Mouse (Mus musculus) G1E (cell line): ENCODE measurements around the gene Smap1. TPM values are rescaled to one million over a fixed set of nuclear protein-coding genes. Genes with fewer than 3 reads are reported as not detected.

Source experiments
- ATAC-seq: 2 replicates; pipeline ENCODE4 v1.8.0; 2016; ENCODE audit warnings: mild to moderate bottlenecking; ENCODE audit not compliant: insufficient number of reproducible peaks, poor library complexity, low FRiP score, severe bottlenecking; ENCODE audit errors: extremely low read depth
- DNase-seq: peaks from one replicate; pipeline ENCODE4 v3.0.0; 2012; ENCODE audit warnings: low spot score
- H3K27me3 ChIP-seq: 2 replicates; pipeline ENCODE4 v1.6.1; 2012; ENCODE audit warnings: mild to moderate bottlenecking, low read length, inconsistent platforms; ENCODE audit not compliant: insufficient read depth
- H3K36me3 ChIP-seq: replicated peaks from 2 replicates; pipeline ENCODE3; 2012; ENCODE audit warnings: mild to moderate bottlenecking, inconsistent platforms
- H3K4me1 ChIP-seq: 2 replicates; pipeline ENCODE4 v1.6.1; 2012; ENCODE audit warnings: low read depth, low read length, inconsistent platforms, mixed read lengths; ENCODE audit not compliant: insufficient read depth
- H3K4me3 ChIP-seq: 2 replicates; pipeline ENCODE4 v1.5.1; 2012; ENCODE audit warnings: low read depth, mild to moderate bottlenecking, inconsistent platforms, low read length, moderate library complexity, mixed read lengths
- H3K9me3 ChIP-seq: replicated peaks from 2 replicates; pipeline ENCODE4 v1.6.1; 2012; ENCODE audit warnings: inconsistent platforms
- CTCF ChIP-seq: IDR thresholded peaks from 2 replicates; pipeline ENCODE4 v1.5.1; 2012; ENCODE audit warnings: low read depth, low read length, inconsistent platforms, mixed read lengths
- GATA1 ChIP-seq: IDR thresholded peaks from 2 replicates; pipeline ENCODE4 v1.6.1; 2012; ENCODE audit warnings: borderline replicate concordance, low read length, inconsistent platforms, mixed read lengths
- GATA2 ChIP-seq: IDR thresholded peaks from 2 replicates; pipeline ENCODE4 v1.6.1; 2012; ENCODE audit warnings: low read depth, low read length, inconsistent platforms, borderline replicate concordance
- POLR2AphosphoS5 ChIP-seq: IDR thresholded peaks from 2 replicates; pipeline ENCODE4 v1.6.1; 2012; ENCODE audit warnings: low read depth, low read length, inconsistent platforms; ENCODE audit not compliant: insufficient replicate concordance
- TAL1 ChIP-seq: conservative IDR thresholded peaks from 2 replicates; pipeline ENCODE4 v1.6.1; 2012; ENCODE audit warnings: low read depth, low read length, inconsistent platforms, mixed read lengths
- polyA plus RNA-seq: library from polyadenylated mRNA; stranded (reverse); fragments of >175 nt; gene quantifications from 2 replicates; pipeline ENCODE4 v1.2.3, GENCODE M21; 2012
- total RNA-seq, 2 experiments: library from RNA; stranded (forward) in 1 of 2; stranded (reverse) in 1 of 2; fragments of 200-1000 nt in 1 of 2; fragments of >200 nt in 1 of 2; fragmentation: Nextera tagmentation in 1 of 2; gene quantifications; 2 replicates each; pipeline ENCODE4 v1.2.3; 2014 to 2017

Smap1 gene
- total and polyA plus RNA-seq, 3 experiments = 34.7 to 382 (median 98.0) TPM

GRCm38 (mm10) chr1:23922530-23922884, 390 bp upstream of the Smap1 start:
- TF ChIP-seq GATA2 (no peak), POLR2AphosphoS5 (no peak), TAL1 (no peak)

GRCm38 (mm10) chr1:23920275-23920674, 1.8 kb downstream of the Smap1 start:
- ATAC-seq = no peak
- TF ChIP-seq GATA2 (no peak), CTCF (no peak), TAL1 (no peak), POLR2AphosphoS5 (no peak), GATA1 (no peak)
- Histone ChIP-seq H3K9me3 (peaks cover 3% of the 10 kb centered on the region; the same call in 1 of the 2 replicates), H3K4me1 (peaks cover 73% of the 10 kb centered on the region), H3K27me3 (no peaks in the 10 kb centered on the region), H3K4me3 (peak overlapping the region; percentile 60; the same call in 1 of the 2 replicates), H3K36me3 (peaks cover 10% of the 10 kb centered on the region)
- peak; percentile 28 for DNase-seq

More at GRCm38 (mm10) chr1:23922530-23922884, 390 bp upstream of the Smap1 start:
- DNase-seq = no peak
- Histone ChIP-seq H3K4me1 (peaks cover 51% of the 10 kb centered on the region), H3K4me3 (peak overlapping the region; percentile 91), H3K36me3 (peaks cover 8% of the 10 kb centered on the region), H3K9me3 (peaks cover 16% of the 10 kb centered on the region), H3K27me3 (no peaks in the 10 kb centered on the region)
- no peak for ATAC-seq

DNA sequence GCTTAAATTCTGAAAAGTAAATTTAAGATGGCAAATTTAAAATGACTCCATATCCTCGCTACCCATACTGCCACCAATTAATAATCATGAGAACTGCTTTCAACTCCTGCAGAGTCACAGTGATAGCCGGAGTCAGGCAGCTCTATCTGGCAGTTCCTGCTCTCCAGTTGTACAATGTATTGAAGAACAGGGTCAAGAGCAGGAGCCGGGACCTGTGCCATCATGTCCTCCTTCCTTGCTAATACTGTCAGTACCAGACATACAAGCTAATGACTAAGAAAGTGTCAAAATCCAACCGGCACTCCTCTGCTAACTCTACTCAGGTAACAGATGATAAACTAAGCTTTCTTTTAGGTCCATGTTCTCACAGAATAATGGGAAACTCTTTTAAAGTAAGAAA, 3.0 kb downstream of the Smap1 start:
- DNase-seq = no peak
- Histone ChIP-seq H3K4me3 (no peak overlapping the region), H3K9me3 (no peaks in the 10 kb centered on the region), H3K4me1 (peaks cover 75% of the 10 kb centered on the region), H3K27me3 (no peaks in the 10 kb centered on the region), H3K36me3 (peaks cover 10% of the 10 kb centered on the region)
- TF ChIP-seq GATA1 (no peak), POLR2AphosphoS5 (no peak), TAL1 (no peak), GATA2 (no peak), CTCF (no peak)
- no peak for ATAC-seq

GRCm38 (mm10) chr1:23915483-23915882, 6.6 kb downstream of the Smap1 start:
- Histone ChIP-seq H3K27me3 (no peaks in the 10 kb centered on the region), H3K36me3 (peaks cover 16% of the 10 kb centered on the region), H3K4me3 (peak overlapping the region; percentile 18; the same call in 1 of the 2 replicates), H3K4me1 (peaks cover 73% of the 10 kb centered on the region), H3K9me3 (no peaks in the 10 kb centered on the region)
- ATAC-seq (peak; percentile 61), DNase-seq (no peak)
- TF ChIP-seq GATA2 (no peak), CTCF (no peak), GATA1 (no peak), TAL1 (no peak), POLR2AphosphoS5 (no peak)

DNA sequence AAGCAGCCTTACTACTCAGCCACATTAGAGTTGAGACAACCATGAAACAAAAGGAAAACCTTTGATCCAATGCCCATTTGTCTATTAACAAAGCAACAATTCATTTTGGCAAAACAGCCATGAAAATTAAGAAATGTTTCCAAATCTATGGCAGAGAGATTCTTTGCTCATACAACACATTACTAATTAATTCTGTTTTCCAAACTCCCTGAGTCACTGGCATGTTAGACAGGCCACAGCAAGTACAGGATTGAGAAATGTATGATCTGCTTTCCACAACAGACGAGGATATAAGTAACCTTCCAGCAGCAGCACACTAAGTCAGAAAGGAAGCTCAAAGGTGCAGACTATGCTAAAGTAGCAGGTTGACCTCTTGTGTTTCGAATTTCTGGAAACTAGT, 9.1 kb downstream of the Smap1 start:
- ATAC-seq = no peak
- no peaks in the 10 kb centered on the region for H3K9me3 ChIP-seq
- H3K36me3 ChIP-seq = peaks cover 21% of the 10 kb centered on the region
- H3K4me3 ChIP-seq = no peak overlapping the region
- peaks cover 67% of the 10 kb centered on the region for H3K4me1 ChIP-seq
- TF ChIP-seq POLR2AphosphoS5 (no peak), CTCF (no peak), GATA1 (no peak), GATA2 (no peak), TAL1 (no peak)
- DNase-seq = no peak
- no peaks in the 10 kb centered on the region for H3K27me3 ChIP-seq

DNA sequence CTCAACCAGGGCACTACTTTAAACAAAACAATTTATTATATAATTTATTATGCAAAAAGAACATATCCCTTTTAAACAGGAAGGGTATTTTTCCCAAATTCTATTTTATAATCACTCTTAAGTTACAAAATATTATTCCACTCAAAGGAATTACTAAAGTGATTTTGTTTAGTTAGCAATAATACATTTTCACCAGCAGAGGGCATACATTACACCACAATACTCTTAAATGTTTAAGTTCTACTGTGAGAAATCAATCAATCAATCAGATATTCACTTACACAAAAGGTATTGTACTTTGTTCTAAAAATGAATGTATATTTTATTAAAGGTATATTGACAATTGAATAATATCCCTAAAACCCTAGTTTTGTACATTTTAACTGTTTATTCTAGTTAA, 16.0 kb downstream of the Smap1 start:
- Histone ChIP-seq H3K27me3 (no peaks in the 10 kb centered on the region), H3K4me1 (peaks cover 35% of the 10 kb centered on the region), H3K4me3 (no peak overlapping the region), H3K36me3 (peaks cover 25% of the 10 kb centered on the region), H3K9me3 (no peaks in the 10 kb centered on the region)
- DNase-seq (no peak), ATAC-seq (no peak)
- TF ChIP-seq POLR2AphosphoS5 = no peak
- no peak for TF ChIP-seq GATA2
- TF ChIP-seq GATA1 = no peak
- TF ChIP-seq CTCF = no peak

DNA sequence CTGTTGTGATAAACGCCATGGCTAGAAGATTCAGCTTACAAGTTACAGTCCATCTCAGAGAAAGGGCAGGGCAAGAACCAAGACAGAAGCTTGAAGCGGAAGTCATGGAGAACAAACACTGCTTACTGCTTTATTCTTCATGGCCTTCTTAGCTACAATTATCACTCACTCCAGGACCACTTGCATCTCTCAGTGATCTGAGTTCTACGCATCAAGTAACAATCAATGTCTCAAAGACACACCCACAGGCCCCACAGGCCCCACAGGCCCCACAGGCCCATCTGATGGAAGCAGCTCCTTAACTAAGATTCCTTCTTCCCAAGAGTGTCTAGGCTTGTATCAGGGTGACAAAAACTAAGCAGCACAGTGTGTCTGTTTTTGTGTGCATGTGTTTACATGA, 18.8 kb downstream of the Smap1 start:
- TF ChIP-seq POLR2AphosphoS5 = no peak
- TF ChIP-seq CTCF = no peak
- no peak for TF ChIP-seq GATA1
- no peak for TF ChIP-seq TAL1
- TF ChIP-seq GATA2 = no peak
- no peaks in the 10 kb centered on the region for H3K27me3 ChIP-seq
- peaks cover 12% of the 10 kb centered on the region for H3K36me3 ChIP-seq
- no peak overlapping the region for H3K4me3 ChIP-seq
- no peaks in the 10 kb centered on the region for H3K9me3 ChIP-seq
- peaks cover 43% of the 10 kb centered on the region for H3K4me1 ChIP-seq
- no peak for ATAC-seq
- no peak for DNase-seq
